Mouse (Mus musculus): Measurements from ENCODE around the gene Gpr39.

GRCm38 (mm10) chr1:125912601-125913600 is 236.1 kb downstream of the Gpr39 start, which contains the start of gene Lypd1:
- TF ChIP-seq CTCF (IDR thresholded peaks at IDR 0.05; ENCODE audit: low read depth, low read length) (no peak), POLR2A (IDR thresholded peaks at IDR 0.05; ENCODE audit: extremely low read depth, insufficient read depth, low read length) (no peak)
